Comparison of ENCODE assay signal across 28 mouse cellular contexts in genomic region chr12:111293025-111293424, GRCm38 (mm10). TPM values are rescaled to one million over a fixed set of nuclear protein-coding genes. Genes with fewer than 3 reads are reported as not detected.
DNase-seq lines count a peak whose midpoint lies in the region; ATAC-seq and TF ChIP-seq lines count a peak whose summit lies in the region.
"Had no signal": no experiment of that assay in that cellular context is flagged by ENCODE, and none has a peak within 500 bp of the region (broad histone marks: within the 10 kb centered on the region; RNA-seq: fewer than 3 reads in every experiment).

No protein-coding gene starts in this region.

- no peak overlapping the region for H3K27ac ChIP-seq in cerebellum, adult 2 months (ENCODE audit: insufficient read depth, low read length)
- no peak overlapping the region for H3K27ac ChIP-seq in forebrain, embryonic 12.5 days
- H3K27ac ChIP-seq in midbrain, embryonic 14.5 days (replicated peaks; ENCODE audit: low read depth, low read length), result no peak overlapping the region
- H3K27ac ChIP-seq: heart, embryonic 13.5 days; hindbrain, postnatal 0 days; layer of hippocampus, adult 2 months; midbrain, embryonic 13.5 days; neural tube, embryonic 12.5 days had no signal

- WGBS in cerebellum, adult 2 months, result 15% methylated on average over 12 of the region's 12 CpGs
- 93% methylated on average over 12 of the region's 12 CpGs for WGBS in forebrain, embryonic 12.5 days
- WGBS in midbrain, embryonic 14.5 days, result 96% methylated on average over 12 of the region's 12 CpGs

- H3K36me3 ChIP-seq in forebrain, embryonic 12.5 days (replicated peaks), result peaks cover 72% of the 10 kb centered on the region
- H3K36me3 ChIP-seq in midbrain, embryonic 14.5 days (ENCODE audit: control insufficient read depth, insufficient read depth, low read length), result peaks cover 72% of the 10 kb centered on the region
- H3K36me3 ChIP-seq: G1E had no signal

- peak; percentile 69 for DNase-seq in gastrocnemius, adult 18-20 months (ENCODE audit: low spot score)
- DNase-seq in gastrocnemius, postnatal 4 days (ENCODE audit: low spot score in 2 of 2), result no peak
- peak; percentile 55 to 73 for DNase-seq in cerebellum, adult 2 months
- peak; percentile 56 to 63 for DNase-seq in cerebellum, postnatal 36 days
- peak; percentile 64 for DNase-seq in skeletal muscle tissue, adult 2 months (ENCODE audit: low read depth, low spot score)
- DNase-seq in midbrain, embryonic 14.5 days, result no peak
- DNase-seq: adrenal gland, postnatal 10 days; B cell, adult 2 months; heart, adult 11 months; heart, postnatal 14 days; lung, adult 2 months; lung, postnatal 14 days; retina, postnatal 1 day; right cerebral cortex, postnatal 25 days; thymus, postnatal 25 days had no signal

- H3K9ac ChIP-seq in forebrain, embryonic 12.5 days, result no peak overlapping the region
- H3K9ac ChIP-seq in midbrain, embryonic 14.5 days (replicated peaks; ENCODE audit: low read length), result no peak overlapping the region
- H3K9ac ChIP-seq: heart, embryonic 13.5 days; midbrain, embryonic 13.5 days; neural tube, embryonic 12.5 days had no signal

- no peak for TF ChIP-seq POLR2A in cerebellum, adult 2 months (IDR thresholded peaks at IDR 0.05; ENCODE audit: borderline replicate concordance, insufficient read depth, low read length)

- ATAC-seq in forebrain, embryonic 12.5 days (ENCODE audit: low FRiP score), result no peak
- no peak for ATAC-seq in midbrain, embryonic 14.5 days (ENCODE audit: low FRiP score, low TSS enrichment)
- ATAC-seq: forebrain, embryonic 16.5 days; hindbrain, postnatal 0 days; intestine, embryonic 16.5 days; midbrain, embryonic 13.5 days; Patski had no signal

- no peak overlapping the region for H3K4me3 ChIP-seq in cerebellum, adult 2 months (replicated peaks; ENCODE audit: insufficient read depth, low read depth, low read length)
- no peak overlapping the region for H3K4me3 ChIP-seq in forebrain, embryonic 12.5 days (replicated peaks)
- H3K4me3 ChIP-seq in midbrain, embryonic 14.5 days (replicated peaks; ENCODE audit: low read depth, low read length), result no peak overlapping the region
- H3K4me3 ChIP-seq: heart, embryonic 13.5 days; layer of hippocampus, adult 2 months; midbrain, embryonic 13.5 days; neural tube, embryonic 12.5 days had no signal

- peaks cover 13% of the 10 kb centered on the region for H3K4me1 ChIP-seq in cerebellum, adult 2 months (ENCODE audit: control insufficient read depth, insufficient read depth, low read length)
- H3K4me1 ChIP-seq in forebrain, embryonic 12.5 days, result no peaks in the 10 kb centered on the region
- no peaks in the 10 kb centered on the region for H3K4me1 ChIP-seq in midbrain, embryonic 14.5 days (ENCODE audit: control insufficient read depth, insufficient read depth, low read length)
- H3K4me1 ChIP-seq: heart, embryonic 13.5 days; neural tube, embryonic 12.5 days had no signal

- no peak for TF ChIP-seq CTCF in cerebellum, adult 2 months (IDR thresholded peaks at IDR 0.05; ENCODE audit: borderline replicate concordance, insufficient read depth, low read depth, low read length)

- H3K4me2 ChIP-seq in forebrain, embryonic 12.5 days, result no peak overlapping the region
- no peak overlapping the region for H3K4me2 ChIP-seq in midbrain, embryonic 14.5 days (ENCODE audit: low read length)
- H3K4me2 ChIP-seq: heart, embryonic 13.5 days; liver, embryonic 11.5 days; midbrain, embryonic 13.5 days; neural tube, embryonic 12.5 days had no signal

- no peaks in the 10 kb centered on the region for H3K27me3 ChIP-seq in cerebellum, adult 2 months (ENCODE audit: control insufficient read depth, insufficient read depth, low read length)
- H3K27me3 ChIP-seq in forebrain, embryonic 12.5 days, result no peaks in the 10 kb centered on the region
- H3K27me3 ChIP-seq in midbrain, embryonic 14.5 days (ENCODE audit: control insufficient read depth, insufficient read depth, low read length), result no peaks in the 10 kb centered on the region
- H3K27me3 ChIP-seq: CH12.LX; heart, embryonic 13.5 days; midbrain, embryonic 13.5 days; neural tube, embryonic 12.5 days; Patski had no signal

- no peaks in the 10 kb centered on the region for H3K9me3 ChIP-seq in forebrain, embryonic 12.5 days
- H3K9me3 ChIP-seq in midbrain, embryonic 14.5 days (ENCODE audit: control insufficient read depth, low read length), result no peaks in the 10 kb centered on the region
- H3K9me3 ChIP-seq: G1E; heart, embryonic 13.5 days; midbrain, embryonic 13.5 days; neural tube, embryonic 12.5 days had no signal

RNA-seq across cellular contexts. Expression of gene Amn, which starts 22.1 kb away (rescaled TPM):
- total RNA-seq in gastrocnemius, adult 18-20 months (2021), result not detected
- total RNA-seq in gastrocnemius, postnatal 4 days (2021), result under 1 TPM in 1 of 2 experiments, not detected in 1; 0.44 TPM
- 6.4 and 9.6 TPM in 2 replicates for polyA plus RNA-seq in cerebellum, adult 2 months (2012; rRNA removed)
- polyA plus RNA-seq in forebrain, embryonic 12.5 days (2016; fragmentation: Nextera tagmentation; extraction: Ambion mirVana), result 0.63 and 0.95 TPM in 2 replicates
- 5.3 and 8.9 TPM in 2 replicates for polyA plus RNA-seq in midbrain, embryonic 14.5 days (2014; fragmentation: Nextera tagmentation; extraction: Ambion mirVana)
- total RNA-seq: G1E; heart, postnatal 14 days; megakaryocyte progenitor cell, adult 5-6 weeks had no signal

Comparison
In these comparisons a context has a peak if more than half of its experiments do, and no peak if none do; other contexts are left out.
1. DNase-seq: peak in gastrocnemius, adult 18-20 months (single experiment), cerebellum, adult 2 months (2 of 2), cerebellum, postnatal 36 days (2 of 2) and skeletal muscle tissue, adult 2 months (single experiment); none in gastrocnemius, postnatal 4 days (0 of 2) and midbrain, embryonic 14.5 days (single experiment).